Mouse (Mus musculus) C2C12 (cell line): ENCODE data around the gene Prss57. TPM values are rescaled to one million over a fixed set of nuclear protein-coding genes. Genes with fewer than 3 reads are reported as not detected.

Source experiments
- H3K27me3 ChIP-seq: one replicate; pipeline ENCODE4 v1.6.1; 2011; ENCODE audit not compliant: control insufficient read depth, insufficient read depth, insufficient read length
- H3K36me3 ChIP-seq: one replicate; pipeline ENCODE4 v1.6.1; 2011; ENCODE audit not compliant: control insufficient read depth, insufficient read depth
- H3K4me3 ChIP-seq: one replicate; pipeline ENCODE4 v1.5.1; 2011; ENCODE audit warnings: mild to moderate bottlenecking, control low read depth; ENCODE audit not compliant: poor library complexity, insufficient read depth, severe bottlenecking
- H3K79me2 ChIP-seq: one replicate; pipeline ENCODE4 v1.6.1; 2011; ENCODE audit not compliant: control insufficient read depth, insufficient read depth
- H3K79me3 ChIP-seq: one replicate; pipeline ENCODE4 v1.6.1; 2011; ENCODE audit warnings: low read depth, control low read depth
- H3ac ChIP-seq: one replicate; pipeline ENCODE3; 2011; ENCODE audit warnings: low read depth; ENCODE audit not compliant: control insufficient read depth, insufficient read length
- CEBPB ChIP-seq: IDR thresholded peaks from one replicate; pipeline ENCODE4 v1.6.1; 2011; ENCODE audit warnings: low read depth, mild to moderate bottlenecking, control low read depth, moderate library complexity
- CTCF ChIP-seq: IDR thresholded peaks from one replicate; pipeline ENCODE4 v1.5.1; 2011; ENCODE audit not compliant: control insufficient read depth, insufficient read depth, insufficient read length
- FOSL1 ChIP-seq: IDR thresholded peaks from one replicate; pipeline ENCODE4 v1.8.0; 2011; ENCODE audit warnings: mild to moderate bottlenecking, low read length; ENCODE audit not compliant: poor library complexity, insufficient read depth, severe bottlenecking
- MAX ChIP-seq: IDR thresholded peaks from one replicate; pipeline ENCODE4 v1.6.1; 2011; ENCODE audit warnings: mild to moderate bottlenecking, control low read depth
- MYOD1 ChIP-seq: IDR thresholded peaks from one replicate; pipeline ENCODE4 v1.6.1; 2011; ENCODE audit warnings: low read depth; ENCODE audit not compliant: control insufficient read depth, insufficient read length
- MYOG ChIP-seq: IDR thresholded peaks from one replicate; pipeline ENCODE4 v1.6.1; 2011; ENCODE audit not compliant: control insufficient read depth, insufficient read length; ENCODE audit errors: extremely low read depth
- USF1 ChIP-seq: IDR thresholded peaks from one replicate; pipeline ENCODE4 v1.6.1; 2011; ENCODE audit warnings: low read depth, mild to moderate bottlenecking, control low read depth, moderate library complexity
- polyA plus RNA-seq: library from polyadenylated mRNA; unstranded; fragments of >200 nt; fragmentation: generic; extraction: Trizol; gene quantifications from one replicate; pipeline ENCODE4 v1.2.1, GENCODE M21; 2012; ENCODE audit warnings: missing spikeins

Gene Prss57
- polyA plus RNA-seq, 1 experiment = not detected

GRCm38 (mm10) chr10:79814271-79814842 lies 23.6 kb upstream of the Prss57 start:
- TF ChIP-seq USF1 (no peak), CEBPB (no peak), CTCF (no peak), MYOG (no peak), MAX (no peak), MYOD1 (no peak), FOSL1 (no peak)
- Histone ChIP-seq H3ac (no peak overlapping the region), H3K79me3 (no peaks in the 10 kb centered on the region), H3K79me2 (no peaks in the 10 kb centered on the region), H3K4me3 (no peak overlapping the region), H3K27me3 (no peaks in the 10 kb centered on the region), H3K36me3 (no peaks in the 10 kb centered on the region)

DNA sequence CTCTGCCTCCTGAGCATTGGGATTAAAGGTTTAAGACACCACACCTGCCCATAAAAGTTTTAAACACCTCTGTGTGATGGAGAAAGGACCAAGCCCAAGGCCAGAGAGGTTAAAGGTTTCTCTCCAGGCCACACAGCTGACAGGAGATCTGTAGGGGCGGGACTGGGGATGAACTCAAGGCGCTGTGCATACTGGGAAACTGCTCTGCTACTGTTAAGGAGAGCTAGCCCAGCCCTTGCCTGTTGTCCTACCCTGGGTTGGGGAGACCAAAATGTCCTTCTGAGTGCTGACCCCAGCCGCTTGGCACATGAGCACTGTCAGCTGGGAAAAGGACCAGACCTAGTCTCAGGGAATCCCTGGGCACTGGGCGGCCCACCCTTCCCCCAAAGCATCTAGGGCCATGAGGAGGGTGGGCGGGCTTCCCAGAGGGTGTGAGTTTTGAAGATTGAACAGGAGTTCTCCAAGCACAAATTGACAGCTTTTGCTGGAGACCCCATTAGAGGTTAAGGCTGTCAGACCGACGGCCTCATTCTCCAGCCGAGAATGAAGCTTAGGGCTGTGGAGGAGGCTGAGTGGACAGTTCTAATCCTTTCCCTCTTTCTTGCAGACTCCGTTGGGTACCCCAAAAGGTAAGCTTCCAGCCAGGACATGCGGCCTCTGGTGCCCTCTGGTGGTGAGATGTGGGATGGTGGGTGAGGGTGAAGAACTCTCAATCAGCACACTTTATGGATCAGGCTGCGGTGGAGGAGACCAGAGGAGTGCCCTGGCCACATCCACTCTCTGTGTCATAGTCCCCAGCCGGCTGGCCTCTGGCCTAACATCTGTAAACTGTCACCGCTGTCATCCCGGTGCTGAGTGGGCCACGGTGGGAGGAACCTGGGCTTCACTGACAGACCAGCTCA lies 21.2 kb upstream of the Prss57 start:
- Histone ChIP-seq H3K79me3 (no peaks in the 10 kb centered on the region), H3K27me3 (no peaks in the 10 kb centered on the region), H3K36me3 (no peaks in the 10 kb centered on the region), H3K4me3 (no peak overlapping the region), H3ac (no peak overlapping the region), H3K79me2 (no peaks in the 10 kb centered on the region)
- TF ChIP-seq MYOG (no peak), CTCF (peak; percentile 88), FOSL1 (no peak), USF1 (no peak), MAX (no peak)

DNA sequence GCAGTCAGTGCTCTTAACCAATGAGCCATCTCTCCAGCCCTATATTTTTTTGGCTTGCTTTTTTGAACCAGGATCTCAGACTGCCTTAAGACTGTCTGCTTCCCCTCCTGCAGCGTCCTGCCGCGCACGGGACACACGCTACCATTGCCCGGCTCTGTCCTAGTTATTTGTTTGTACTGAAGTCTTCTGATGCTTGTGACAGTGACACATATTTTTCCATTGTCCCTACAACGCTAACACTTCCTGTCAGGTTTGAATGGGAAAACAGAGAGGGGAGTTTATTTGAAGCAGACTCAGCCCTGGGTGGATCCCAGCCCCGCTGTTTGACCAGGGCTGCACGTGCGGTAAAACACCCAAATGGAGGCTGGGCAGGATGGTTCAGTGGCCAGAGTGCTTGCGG lies 18.0 kb upstream of the Prss57 start:
- Histone ChIP-seq H3K79me2 (no peaks in the 10 kb centered on the region), H3K36me3 (no peaks in the 10 kb centered on the region), H3K4me3 (no peak overlapping the region), H3K79me3 (no peaks in the 10 kb centered on the region), H3ac (no peak overlapping the region), H3K27me3 (no peaks in the 10 kb centered on the region)
- TF ChIP-seq USF1 (no peak), MYOG (no peak), CTCF (no peak), MYOD1 (no peak), MAX (no peak), FOSL1 (no peak), CEBPB (no peak)

GRCm38 (mm10) chr10:79807826-79808225 lies 17.1 kb upstream of the Prss57 start:
- H3ac ChIP-seq = no peak overlapping the region
- no peak for TF ChIP-seq MAX
- no peak for TF ChIP-seq CEBPB
- no peak for TF ChIP-seq USF1
- TF ChIP-seq MYOG = no peak
- no peak for TF ChIP-seq FOSL1
- no peak for TF ChIP-seq CTCF
- no peak for TF ChIP-seq MYOD1
- H3K4me3 ChIP-seq = no peak overlapping the region
- H3K27me3 ChIP-seq = no peaks in the 10 kb centered on the region
- H3K36me3 ChIP-seq = no peaks in the 10 kb centered on the region
- H3K79me2 ChIP-seq = no peaks in the 10 kb centered on the region
- H3K79me3 ChIP-seq = no peaks in the 10 kb centered on the region

- H3K36me3 ChIP-seq = no peaks in the 10 kb centered on the region
- H3K79me3 ChIP-seq = no peaks in the 10 kb centered on the region
- H3K79me2 ChIP-seq = no peaks in the 10 kb centered on the region
- H3K4me3 ChIP-seq = no peak overlapping the region
- H3K27me3 ChIP-seq = no peaks in the 10 kb centered on the region
- no peak for TF ChIP-seq USF1
- no peak for TF ChIP-seq MYOG
- TF ChIP-seq MYOD1 = no peak
- no peak for TF ChIP-seq CEBPB
- TF ChIP-seq FOSL1 = no peak
- TF ChIP-seq MAX = no peak
- no peak for TF ChIP-seq CTCF
- H3ac ChIP-seq = no peak overlapping the region
Measured at GRCm38 (mm10) chr10:79806972-79807371, 16.2 kb upstream of the Prss57 start.

GRCm38 (mm10) chr10:79806331-79806730 lies 15.6 kb upstream of the Prss57 start:
- Histone ChIP-seq H3K79me2 (no peaks in the 10 kb centered on the region), H3ac (no peak overlapping the region)
- TF ChIP-seq MAX = no peak
- TF ChIP-seq CTCF = no peak
- TF ChIP-seq USF1 = no peak
- TF ChIP-seq MYOG = no peak
- no peak for TF ChIP-seq CEBPB
- TF ChIP-seq MYOD1 = no peak
- no peak for TF ChIP-seq FOSL1

More at GRCm38 (mm10) chr10:79806331-79806730, 15.6 kb upstream of the Prss57 start:
- H3K4me3 ChIP-seq = no peak overlapping the region
- no peaks in the 10 kb centered on the region for H3K36me3 ChIP-seq
- no peaks in the 10 kb centered on the region for H3K27me3 ChIP-seq
- peaks cover 2% of the 10 kb centered on the region for H3K79me3 ChIP-seq
